Mouse (Mus musculus): ENCODE measurements at regions not wholly inside any gene's neighbourhood (a gene's known extent, or its start where the extent isn't known, plus 50 kb on each side); places are given as distances from the start of the nearest gene placed in this dataset.

DNA sequence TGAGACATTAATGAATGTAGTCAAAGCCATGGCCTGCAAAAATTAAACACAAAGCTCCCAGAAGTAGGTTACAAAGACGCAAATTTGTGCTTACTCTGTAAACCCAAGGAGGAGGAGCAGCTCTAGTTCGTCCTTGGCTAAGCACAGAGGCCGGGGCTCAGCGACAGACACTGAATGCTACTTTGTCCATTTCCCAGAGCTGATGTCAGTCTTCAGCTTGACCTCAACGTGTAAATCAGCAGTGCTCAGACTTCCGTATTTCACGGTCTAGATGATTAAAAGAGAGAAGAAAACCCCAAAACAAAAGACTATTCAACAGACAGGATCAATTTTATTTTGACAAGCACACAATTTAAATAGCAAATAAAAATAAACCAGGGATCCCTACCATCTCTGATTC lies 534.7 kb downstream of the Ptprc start:
- Histone ChIP-seq H3K27ac (ENCODE audit: insufficient read depth, low read length) (no peak overlapping the region), H3K36me3 (ENCODE audit: control insufficient read depth, insufficient read depth, low read length) (no peaks in the 10 kb centered on the region), H3K27me3 (ENCODE audit: control insufficient read depth, insufficient read depth, low read length) (no peaks in the 10 kb centered on the region), H3K4me3 (ENCODE audit: extremely low read depth, insufficient read depth, insufficient read length) (no peak overlapping the region), H3K4me1 (ENCODE audit: control insufficient read depth, insufficient read depth, insufficient read length) (no peaks in the 10 kb centered on the region)
- no peak for TF ChIP-seq CTCF (IDR thresholded peaks at IDR 0.05; ENCODE audit: extremely low read depth, insufficient read depth, insufficient read length, insufficient replicate concordance)
- no peak for TF ChIP-seq POLR2A (IDR thresholded peaks at IDR 0.05; ENCODE audit: low read depth, low read length)
- WGBS: 72% methylated on average over 7 of the region's 7 CpGs
- no peak for DNase-seq (ENCODE audit: low read depth in 1 of 2, low spot score in 2 of 2)

DNA sequence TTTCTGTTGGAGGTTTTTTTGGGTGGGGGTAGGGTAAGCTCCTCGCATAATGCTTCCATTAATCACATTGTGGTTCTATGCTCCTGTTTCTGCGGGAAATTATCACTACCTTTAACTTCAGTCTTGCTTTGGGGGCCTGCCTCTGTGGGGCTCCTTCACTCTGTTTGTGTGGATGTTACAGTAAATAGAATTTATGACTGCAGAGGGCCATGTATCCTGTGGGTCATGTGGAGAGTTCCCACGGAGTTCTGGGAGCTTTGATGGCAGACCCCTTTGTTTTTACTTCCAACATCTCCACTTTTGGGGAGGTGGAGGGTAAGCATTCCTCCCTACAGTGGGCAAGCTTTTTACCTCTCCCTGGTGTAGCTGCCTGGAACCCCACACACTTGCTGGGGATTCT lies 538.6 kb downstream of the Ptprc start:
- Histone ChIP-seq H3K36me3 (ENCODE audit: control insufficient read depth, insufficient read depth, low read length) (no peaks in the 10 kb centered on the region), H3K4me1 (ENCODE audit: control insufficient read depth, insufficient read depth, insufficient read length) (no peaks in the 10 kb centered on the region), H3K27me3 (ENCODE audit: control insufficient read depth, insufficient read depth, low read length) (no peaks in the 10 kb centered on the region), H3K27ac (ENCODE audit: insufficient read depth, low read length) (no peak overlapping the region), H3K4me3 (ENCODE audit: extremely low read depth, insufficient read depth, insufficient read length) (no peak overlapping the region)
- no peak for DNase-seq (ENCODE audit: low read depth in 1 of 2, low spot score in 2 of 2)
- no peak for TF ChIP-seq CTCF (IDR thresholded peaks at IDR 0.05; ENCODE audit: extremely low read depth, insufficient read depth, insufficient read length, insufficient replicate concordance)
- no peak for TF ChIP-seq POLR2A (IDR thresholded peaks at IDR 0.05; ENCODE audit: low read depth, low read length)
- 79% methylated on average over 3 of the region's 3 CpGs for WGBS

DNA sequence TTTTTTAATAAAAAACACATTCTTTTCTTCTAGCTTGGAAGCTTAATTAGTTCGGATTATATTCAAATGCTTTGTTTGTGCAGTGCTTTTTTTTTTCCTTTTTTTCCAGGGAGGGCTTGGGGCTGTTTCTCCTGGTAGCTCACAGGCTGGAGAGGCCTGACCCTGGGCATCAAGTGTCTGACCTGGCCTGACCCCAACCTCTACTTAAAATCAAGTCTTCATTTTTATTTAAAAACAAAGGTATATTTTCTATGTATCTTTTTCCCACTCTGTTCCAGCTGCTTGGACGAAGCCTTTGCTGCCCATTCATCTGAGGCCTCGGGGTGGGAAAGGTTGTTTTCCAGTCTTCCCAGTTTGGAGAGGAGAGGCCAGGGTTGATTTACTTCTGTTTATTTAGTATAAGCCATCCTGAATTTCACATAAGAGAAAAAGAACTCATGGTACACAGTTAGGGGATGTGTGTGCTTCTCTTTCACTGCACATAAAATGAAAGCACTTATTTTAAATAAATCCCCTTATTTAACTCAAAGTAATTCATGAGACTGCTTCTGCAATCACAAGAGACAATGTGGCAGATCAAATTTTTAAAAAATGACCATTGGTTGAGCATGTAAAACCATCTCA lies 539.1 kb downstream of the Ptprc start:
- 86% methylated on average over 3 of the region's 3 CpGs for WGBS
- H3K36me3 ChIP-seq (ENCODE audit: control insufficient read depth, insufficient read depth, low read length): no peaks in the 10 kb centered on the region
- no peak overlapping the region for H3K27ac ChIP-seq (ENCODE audit: insufficient read depth, low read length)
- no peak overlapping the region for H3K4me3 ChIP-seq (ENCODE audit: extremely low read depth, insufficient read depth, insufficient read length)
- no peaks in the 10 kb centered on the region for H3K4me1 ChIP-seq (ENCODE audit: control insufficient read depth, insufficient read depth, insufficient read length)
- no peaks in the 10 kb centered on the region for H3K27me3 ChIP-seq (ENCODE audit: control insufficient read depth, insufficient read depth, low read length)
- DNase-seq (ENCODE audit: low read depth in 1 of 2, low spot score in 2 of 2): no peak
- no peak for TF ChIP-seq POLR2A (IDR thresholded peaks at IDR 0.05; ENCODE audit: low read depth, low read length)
- TF ChIP-seq CTCF (IDR thresholded peaks at IDR 0.05; ENCODE audit: extremely low read depth, insufficient read depth, insufficient read length, insufficient replicate concordance): no peak

DNA sequence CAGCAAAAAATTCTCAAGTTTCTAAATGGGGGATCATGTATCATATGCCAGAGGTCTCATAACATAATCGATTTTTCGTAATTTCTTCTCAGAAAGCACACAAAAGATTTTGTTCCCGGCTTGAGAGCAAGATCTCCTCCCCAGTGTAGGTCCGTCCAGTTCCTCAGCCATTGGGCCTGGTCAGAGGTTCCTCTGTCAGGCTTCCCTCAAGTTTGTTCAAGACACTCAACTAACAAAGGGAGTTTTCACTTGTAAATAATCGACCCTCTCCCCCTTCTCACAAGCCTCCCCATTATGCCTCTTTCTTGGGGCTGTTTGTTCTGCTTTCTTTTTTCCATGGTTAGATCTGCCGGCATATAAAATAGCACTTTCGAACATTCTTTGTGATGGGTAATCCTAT lies 539.7 kb downstream of the Ptprc start:
- H3K4me3 ChIP-seq (ENCODE audit: extremely low read depth, insufficient read depth, insufficient read length): no peak overlapping the region
- H3K27ac ChIP-seq (ENCODE audit: insufficient read depth, low read length): no peak overlapping the region
- 88% methylated on average over 7 of the region's 7 CpGs for WGBS
- TF ChIP-seq POLR2A (IDR thresholded peaks at IDR 0.05; ENCODE audit: low read depth, low read length) (no peak), CTCF (IDR thresholded peaks at IDR 0.05; ENCODE audit: extremely low read depth, insufficient read depth, insufficient read length, insufficient replicate concordance) (no peak)
- no peaks in the 10 kb centered on the region for H3K4me1 ChIP-seq (ENCODE audit: control insufficient read depth, insufficient read depth, insufficient read length)
- DNase-seq (ENCODE audit: low read depth in 1 of 2, low spot score in 2 of 2): no peak
- H3K27me3 ChIP-seq (ENCODE audit: control insufficient read depth, insufficient read depth, low read length): no peaks in the 10 kb centered on the region
- no peaks in the 10 kb centered on the region for H3K36me3 ChIP-seq (ENCODE audit: control insufficient read depth, insufficient read depth, low read length)

DNA sequence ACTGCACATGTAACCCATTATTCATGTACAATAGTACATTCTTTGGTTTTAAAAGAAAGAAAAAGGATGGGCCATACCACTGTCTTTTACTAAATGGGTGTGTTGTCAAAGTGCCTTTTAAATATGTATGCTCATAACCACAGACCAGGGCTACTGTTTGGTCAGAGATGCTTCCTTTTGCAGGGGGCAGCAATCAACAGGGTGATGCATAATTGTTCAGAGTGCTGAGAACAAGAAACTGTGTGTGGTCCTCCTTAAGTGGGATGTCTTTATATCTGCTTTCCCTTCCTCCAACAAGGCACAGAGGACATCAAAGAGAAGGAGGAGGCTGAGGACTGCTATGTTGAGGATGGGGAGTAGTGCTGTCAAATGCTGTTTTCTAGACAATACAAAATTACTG lies 544.0 kb downstream of the Ptprc start:
- DNase-seq (ENCODE audit: low read depth in 1 of 2, low spot score in 2 of 2): no peak
- Histone ChIP-seq H3K4me3 (ENCODE audit: extremely low read depth, insufficient read depth, insufficient read length) (no peak overlapping the region), H3K27ac (ENCODE audit: insufficient read depth, low read length) (no peak overlapping the region), H3K36me3 (ENCODE audit: control insufficient read depth, insufficient read depth, low read length) (no peaks in the 10 kb centered on the region), H3K27me3 (ENCODE audit: control insufficient read depth, insufficient read depth, low read length) (no peaks in the 10 kb centered on the region), H3K4me1 (ENCODE audit: control insufficient read depth, insufficient read depth, insufficient read length) (no peaks in the 10 kb centered on the region; the same call in 1 of the 2 replicates)
- TF ChIP-seq CTCF (IDR thresholded peaks at IDR 0.05; ENCODE audit: extremely low read depth, insufficient read depth, insufficient read length, insufficient replicate concordance) (no peak), POLR2A (IDR thresholded peaks at IDR 0.05; ENCODE audit: low read depth, low read length) (no peak)

DNA sequence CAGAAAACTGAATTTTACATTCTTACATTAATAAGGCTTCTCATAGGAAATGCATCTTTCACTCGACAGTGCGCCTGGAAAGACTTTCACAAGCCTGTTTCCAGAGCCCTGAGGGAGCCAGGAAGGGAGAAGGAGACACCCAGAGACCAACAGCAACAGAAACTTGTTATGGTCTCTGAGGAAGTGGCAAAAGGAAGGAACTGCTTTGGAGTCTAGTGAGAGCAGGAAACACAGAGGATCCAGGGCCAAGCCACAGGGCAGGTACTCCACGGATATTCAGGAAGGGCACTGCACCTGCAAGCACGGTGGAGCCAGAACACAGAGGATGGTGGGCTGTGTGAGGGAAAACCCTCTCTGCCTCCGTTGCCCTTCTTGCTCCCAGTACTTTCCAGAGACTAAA lies 554.8 kb downstream of the Ptprc start:
- Histone ChIP-seq H3K27me3 (ENCODE audit: control insufficient read depth, insufficient read depth, low read length) (no peaks in the 10 kb centered on the region), H3K27ac (ENCODE audit: insufficient read depth, low read length) (no peak overlapping the region), H3K4me3 (ENCODE audit: extremely low read depth, insufficient read depth, insufficient read length) (no peak overlapping the region), H3K36me3 (ENCODE audit: control insufficient read depth, insufficient read depth, low read length) (no peaks in the 10 kb centered on the region), H3K4me1 (ENCODE audit: control insufficient read depth, insufficient read depth, insufficient read length) (no peaks in the 10 kb centered on the region)
- TF ChIP-seq CTCF (IDR thresholded peaks at IDR 0.05; ENCODE audit: extremely low read depth, insufficient read depth, insufficient read length, insufficient replicate concordance): no peak
- TF ChIP-seq POLR2A (IDR thresholded peaks at IDR 0.05; ENCODE audit: low read depth, low read length): no peak
- no peak for DNase-seq (ENCODE audit: low read depth in 1 of 2, low spot score in 2 of 2)
- 28% methylated on average over 5 of the region's 5 CpGs for WGBS

DNA sequence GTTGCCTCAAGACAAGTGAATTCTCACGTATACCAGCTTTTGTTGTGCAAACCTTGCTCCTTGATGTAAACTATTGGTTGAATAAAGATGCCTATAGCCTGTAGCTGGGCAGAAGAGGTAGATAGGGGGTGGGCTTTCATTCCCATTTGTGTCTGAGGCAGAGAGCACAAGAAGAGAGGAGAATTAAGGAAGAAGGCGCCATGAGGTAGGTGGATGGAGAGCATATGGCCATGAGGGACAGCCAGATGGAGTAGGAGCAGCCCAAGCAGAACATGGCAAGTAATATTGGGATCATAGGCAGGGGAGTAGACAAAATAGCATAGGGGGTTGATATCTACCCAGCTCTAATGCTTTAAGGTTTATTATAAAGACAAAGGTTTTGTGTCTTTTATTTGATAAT lies 557.3 kb downstream of the Ptprc start:
- no peaks in the 10 kb centered on the region for H3K27me3 ChIP-seq (ENCODE audit: control insufficient read depth, insufficient read depth, low read length)
- no peaks in the 10 kb centered on the region for H3K4me1 ChIP-seq (ENCODE audit: control insufficient read depth, insufficient read depth, insufficient read length)
- 90% methylated on average over 2 of the region's 2 CpGs for WGBS
- no peak for DNase-seq (ENCODE audit: low read depth in 1 of 2, low spot score in 2 of 2)
- no peak overlapping the region for H3K27ac ChIP-seq (ENCODE audit: insufficient read depth, low read length)
- H3K36me3 ChIP-seq (ENCODE audit: control insufficient read depth, insufficient read depth, low read length): no peaks in the 10 kb centered on the region
- H3K4me3 ChIP-seq (ENCODE audit: extremely low read depth, insufficient read depth, insufficient read length): no peak overlapping the region
- no peak for TF ChIP-seq POLR2A (IDR thresholded peaks at IDR 0.05; ENCODE audit: low read depth, low read length)
- TF ChIP-seq CTCF (IDR thresholded peaks at IDR 0.05; ENCODE audit: extremely low read depth, insufficient read depth, insufficient read length, insufficient replicate concordance): no peak

Data from spleen, adult 2 months (tissue).